Mouse (Mus musculus) adrenal gland, adult 10 weeks (tissue): Measurements from ENCODE around the gene Elavl4. TPM values are rescaled to one million over a fixed set of nuclear protein-coding genes. Genes with fewer than 3 reads are reported as not detected.

ENCODE experiments used
- polyA plus RNA-seq: library from polyadenylated mRNA; stranded (reverse); fragments of 350-450 nt; fragmentation: Illumina TruSeq; extraction: RNeasy Lipid Tissue Mini Kit (QIAGEN cat#74804); gene quantifications from one replicate; pipeline ENCODE4 v1.2.3, GENCODE M21; 2014; ENCODE audit warnings: low read depth, low replicate concordance

Elavl4 gene
- polyA plus RNA-seq = 8.3 TPM

GRCm38 (mm10) chr4:110351178-110352000 is at the start of gene Elavl4:
TSS of gene Elavl4 (minus strand) at chr4:110351909.

GRCm38 (mm10) chr4:110397618-110398045 is 45.9 kb upstream of the Elavl4 start, which contains the start of gene Agbl4:
TSS of gene Agbl4 (plus strand) at chr4:110397661.

Other genes with a start within 250 kb of the Elavl4 start
- 1.9 TPM for gene Agbl4, start 45.8 kb upstream of the Elavl4 start, polyA plus RNA-seq